Mouse (Mus musculus) myocyte (in vitro differentiated cells): ENCODE results near the gene Gm5475. TPM values are rescaled to one million over a fixed set of nuclear protein-coding genes. Genes with fewer than 3 reads are reported as not detected.

Source experiments
- H3K27me3 ChIP-seq: one replicate; pipeline ENCODE4 v1.6.1; 2011; ENCODE audit not compliant: control insufficient read depth, insufficient read depth, insufficient read length
- H3K36me3 ChIP-seq: one replicate; pipeline ENCODE4 v1.6.1; 2011; ENCODE audit not compliant: control insufficient read depth, insufficient read depth
- H3K4me2 ChIP-seq: one replicate; pipeline ENCODE4 v1.6.1; 2011; ENCODE audit warnings: low read depth, control low read depth
- H3K4me3 ChIP-seq: one replicate; pipeline ENCODE4 v1.5.1; 2011; ENCODE audit warnings: mild to moderate bottlenecking, control low read depth, moderate library complexity
- H3K79me2 ChIP-seq: one replicate; pipeline ENCODE4 v1.6.1; 2011; ENCODE audit not compliant: control insufficient read depth, insufficient read depth
- H3ac ChIP-seq: one replicate; pipeline ENCODE4 v1.6.1; 2011; ENCODE audit not compliant: control insufficient read depth, insufficient read length
- CEBPB ChIP-seq: IDR thresholded peaks from 2 replicates; pipeline ENCODE4 v1.6.1; 2011; ENCODE audit warnings: mild to moderate bottlenecking, moderate library complexity; ENCODE audit not compliant: poor library complexity, insufficient read depth, severe bottlenecking
- E2F4 ChIP-seq: IDR thresholded peaks from one replicate; pipeline ENCODE4 v1.6.1; 2011; ENCODE audit warnings: mild to moderate bottlenecking, control low read depth, moderate library complexity; ENCODE audit not compliant: insufficient read depth
- MAX ChIP-seq: IDR thresholded peaks from one replicate; pipeline ENCODE4 v1.6.1; 2011; ENCODE audit warnings: low read depth, mild to moderate bottlenecking, control low read depth
- MYOD1 ChIP-seq, 3 experiments: IDR thresholded peaks; one replicate each; pipeline ENCODE4 v1.6.1; 2011; ENCODE audit warnings: control low read depth in 2 of 3, low read depth in 2 of 3, mild to moderate bottlenecking in 2 of 3, moderate library complexity in 1 of 3; ENCODE audit not compliant: insufficient read length in 2 of 3, control insufficient read depth in 1 of 3
- MYOG ChIP-seq, 3 experiments: IDR thresholded peaks; one replicate each; pipeline ENCODE4 v1.6.1; 2011; ENCODE audit warnings: control low read depth in 2 of 3, low read depth in 2 of 3, mild to moderate bottlenecking in 2 of 3; ENCODE audit not compliant: insufficient read length in 2 of 3, control insufficient read depth in 1 of 3, insufficient read depth in 1 of 3
- POLR2A ChIP-seq: IDR thresholded peaks from one replicate; pipeline ENCODE4 v1.6.1; 2011; ENCODE audit warnings: low read depth, mild to moderate bottlenecking, control low read depth, moderate library complexity; ENCODE audit not compliant: insufficient read length
- POLR2AphosphoS2 ChIP-seq: IDR thresholded peaks from one replicate; pipeline ENCODE4 v1.6.1; 2011; ENCODE audit warnings: low read depth, control low read depth; ENCODE audit not compliant: insufficient read length
- REST ChIP-seq: IDR thresholded peaks from one replicate; pipeline ENCODE4 v1.6.1; 2011; ENCODE audit warnings: mild to moderate bottlenecking, control low read depth, moderate library complexity; ENCODE audit not compliant: insufficient read depth, insufficient read length
- SRF ChIP-seq: IDR thresholded peaks from one replicate; pipeline ENCODE4 v1.6.1; 2011; ENCODE audit warnings: low read depth; ENCODE audit not compliant: control insufficient read depth, insufficient read length
- TCF12 ChIP-seq: IDR thresholded peaks from one replicate; pipeline ENCODE4 v1.6.1; 2011; ENCODE audit warnings: mild to moderate bottlenecking, control low read depth; ENCODE audit not compliant: poor library complexity, insufficient read depth, severe bottlenecking
- TCF3 ChIP-seq: IDR thresholded peaks from one replicate; pipeline ENCODE4 v1.6.1; 2011; ENCODE audit warnings: low read depth, control low read depth; ENCODE audit not compliant: insufficient read length
- USF1 ChIP-seq: IDR thresholded peaks from one replicate; pipeline ENCODE4 v1.6.1; 2011; ENCODE audit warnings: low read depth, mild to moderate bottlenecking, control low read depth, moderate library complexity
- polyA plus RNA-seq: library from polyadenylated mRNA; unstranded; fragments of >200 nt; fragmentation: generic; extraction: Trizol; gene quantifications from one replicate; pipeline ENCODE4 v1.2.1, GENCODE M21; 2012; ENCODE audit warnings: missing spikeins

Gm5475 gene
- polyA plus RNA-seq, 1 experiment = 0.05 TPM

GRCm38 (mm10) chr15:100414011-100414410, 7.9 kb upstream of the Gm5475 start:
- H3K79me2 ChIP-seq = peaks cover 73% of the 10 kb centered on the region

DNA sequence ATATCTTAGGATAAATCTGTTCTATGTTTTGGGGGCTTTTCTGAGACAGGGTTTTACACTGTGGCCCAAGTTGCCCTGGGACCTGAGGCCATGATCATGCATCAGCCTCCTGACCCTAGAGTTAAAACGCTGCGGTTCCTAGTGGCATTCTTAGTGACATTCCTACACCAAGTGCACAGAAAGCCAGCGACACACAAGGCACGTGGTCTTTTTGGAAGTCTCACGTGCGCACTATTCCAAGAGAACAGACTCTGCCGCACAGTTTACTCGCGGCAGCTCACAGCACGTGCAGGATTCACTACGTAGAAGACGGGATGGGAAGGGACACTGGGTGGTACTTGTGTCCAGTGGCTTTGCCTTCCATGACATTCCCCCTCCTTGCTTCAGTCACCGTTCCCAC, 7.0 kb upstream of the Gm5475 start:
- Histone ChIP-seq H3K36me3 (no peaks in the 10 kb centered on the region), H3K4me3 (no peak overlapping the region), H3K27me3 (no peaks in the 10 kb centered on the region), H3ac (no peak overlapping the region), H3K79me2 (peaks cover 80% of the 10 kb centered on the region), H3K4me2 (no peak overlapping the region)
- TF ChIP-seq E2F4 (no peak), CEBPB (no peak), MAX (no peak), REST (no peak), POLR2AphosphoS2 (no peak), POLR2A (no peak), MYOD1 (IDR thresholded peaks at IDR 0.05; ENCODE audit: control insufficient read depth in 1 of 3, insufficient read length in 2 of 3, low read depth in 2 of 3) (no peak), TCF12 (no peak), TCF3 (no peak), USF1 (no peak)

More at GRCm38 (mm10) chr15:100414011-100414410, 7.9 kb upstream of the Gm5475 start:
- Histone ChIP-seq H3K36me3 (no peaks in the 10 kb centered on the region), H3ac (no peak overlapping the region), H3K27me3 (no peaks in the 10 kb centered on the region), H3K4me3 (no peak overlapping the region), H3K4me2 (peak overlapping the region; percentile 66)
- TF ChIP-seq TCF12 = peak; percentile 90
- TF ChIP-seq MYOD1 (IDR thresholded peaks at IDR 0.05; ENCODE audit: control insufficient read depth in 1 of 3, insufficient read length in 2 of 3, low read depth in 2 of 3) = peak; percentile 100
- TF ChIP-seq SRF = no peak
- no peak for TF ChIP-seq E2F4
- no peak for TF ChIP-seq REST
- peak; percentile 93 for TF ChIP-seq TCF3
- TF ChIP-seq MYOG (IDR thresholded peaks at IDR 0.05; ENCODE audit: control insufficient read depth in 1 of 3, insufficient read depth in 1 of 3, insufficient read length in 2 of 3, low read depth in 2 of 3) = peak; percentile 78 to 97 (median 97)

GRCm38 (mm10) chr15:100415684-100416083, 6.3 kb upstream of the Gm5475 start:
- no peak overlapping the region for H3K4me2 ChIP-seq
- H3K27me3 ChIP-seq = no peaks in the 10 kb centered on the region
- H3ac ChIP-seq = no peak overlapping the region
- H3K79me2 ChIP-seq = peaks cover 80% of the 10 kb centered on the region
- no peak for TF ChIP-seq REST
- TF ChIP-seq SRF = no peak
- no peak for TF ChIP-seq POLR2AphosphoS2
- no peak for TF ChIP-seq MAX
- no peak for TF ChIP-seq MYOD1 (IDR thresholded peaks at IDR 0.05; ENCODE audit: control insufficient read depth in 1 of 3, insufficient read length in 2 of 3, low read depth in 2 of 3)
- no peak for TF ChIP-seq MYOG (IDR thresholded peaks at IDR 0.05; ENCODE audit: control insufficient read depth in 1 of 3, insufficient read depth in 1 of 3, insufficient read length in 2 of 3, low read depth in 2 of 3)
- TF ChIP-seq USF1 = no peak
- no peak for TF ChIP-seq TCF12
- no peak for TF ChIP-seq POLR2A
- TF ChIP-seq TCF3 = no peak
- TF ChIP-seq CEBPB = no peak
- TF ChIP-seq E2F4 = no peak
- no peak overlapping the region for H3K4me3 ChIP-seq
- no peaks in the 10 kb centered on the region for H3K36me3 ChIP-seq

- H3K27me3 ChIP-seq = no peaks in the 10 kb centered on the region
- no peaks in the 10 kb centered on the region for H3K36me3 ChIP-seq
- TF ChIP-seq USF1 = no peak
- no peak for TF ChIP-seq SRF
- no peak for TF ChIP-seq POLR2AphosphoS2
- no peak for TF ChIP-seq CEBPB
- no peak for TF ChIP-seq REST
- TF ChIP-seq MYOD1 (IDR thresholded peaks at IDR 0.05; ENCODE audit: control insufficient read depth in 1 of 3, insufficient read length in 2 of 3, low read depth in 2 of 3) = no peak
- no peak for TF ChIP-seq TCF3
- no peak for TF ChIP-seq TCF12
- no peak for TF ChIP-seq MAX
- TF ChIP-seq MYOG (IDR thresholded peaks at IDR 0.05; ENCODE audit: control insufficient read depth in 1 of 3, insufficient read depth in 1 of 3, insufficient read length in 2 of 3, low read depth in 2 of 3) = no peak
- no peak for TF ChIP-seq POLR2A
- no peak for TF ChIP-seq E2F4
- H3K79me2 ChIP-seq = peaks cover 73% of the 10 kb centered on the region
- no peak overlapping the region for H3K4me3 ChIP-seq
- no peak overlapping the region for H3K4me2 ChIP-seq
- no peak overlapping the region for H3ac ChIP-seq
These were observed 4.0 kb upstream of the Gm5475 start for GRCm38 (mm10) chr15:100417854-100418450.

- peak overlapping the region; percentile 79 for H3K4me2 ChIP-seq
- no peaks in the 10 kb centered on the region for H3K27me3 ChIP-seq
- no peak overlapping the region for H3ac ChIP-seq
- H3K79me2 ChIP-seq = peaks cover 67% of the 10 kb centered on the region
- TF ChIP-seq POLR2AphosphoS2 (no peak), POLR2A (no peak), MYOD1 (IDR thresholded peaks at IDR 0.05; ENCODE audit: control insufficient read depth in 1 of 3, insufficient read length in 2 of 3, low read depth in 2 of 3) (no peak), TCF12 (no peak), E2F4 (no peak)
- no peak overlapping the region for H3K4me3 ChIP-seq
- no peaks in the 10 kb centered on the region for H3K36me3 ChIP-seq
These were observed 2.6 kb upstream of the Gm5475 start for GRCm38 (mm10) chr15:100419311-100419710.
